Mouse (Mus musculus) forebrain, embryonic 12.5 days (tissue): ENCODE data around the gene Tcf7. TPM values are rescaled to one million over a fixed set of nuclear protein-coding genes. Genes with fewer than 3 reads are reported as not detected.
A peak's percentile ranks its signal among the peaks of the same experiment; 100 is the strongest.

ENCODE experiments used
- ATAC-seq: fragments of 200-750 bp; cut with Nextera tagmentation; 2 replicates; pipeline ENCODE4 v1.8.0; 2017; ENCODE audit warnings: moderate TSS enrichment; ENCODE audit not compliant: low FRiP score
- H3K27ac ChIP-seq: fragments of 300-500 bp; sonication (generic); 2 replicates; pipeline ENCODE4 v1.5.1; 2016; ENCODE audit warnings: mild to moderate bottlenecking
- H3K27me3 ChIP-seq: fragments of 300-500 bp; sonication (generic); 2 replicates; pipeline ENCODE4 v1.6.1; 2016; ENCODE audit warnings: mild to moderate bottlenecking
- H3K36me3 ChIP-seq: fragments of 300-500 bp; sonication (generic); replicated peaks from 2 replicates; pipeline ENCODE4 v1.6.1; 2016; ENCODE audit warnings: mild to moderate bottlenecking
- H3K4me1 ChIP-seq: fragments of 300-500 bp; sonication (generic); 2 replicates; pipeline ENCODE4 v1.6.1; 2016
- H3K4me2 ChIP-seq: fragments of 300-500 bp; sonication (generic); 2 replicates; pipeline ENCODE4 v1.6.1; 2016; ENCODE audit warnings: mild to moderate bottlenecking, moderate library complexity
- H3K4me3 ChIP-seq: fragments of 300-500 bp; sonication (generic); replicated peaks from 2 replicates; pipeline ENCODE4 v1.5.1; 2016; ENCODE audit warnings: mild to moderate bottlenecking
- H3K9ac ChIP-seq: fragments of 300-500 bp; sonication (generic); 2 replicates; pipeline ENCODE4 v1.6.1; 2016; ENCODE audit warnings: mild to moderate bottlenecking
- H3K9me3 ChIP-seq: fragments of 300-500 bp; sonication (generic); 2 replicates; pipeline ENCODE4 v1.6.1; 2016
- WGBS: fragments of 180-500 bp; shearing (Covaris S2); methylation state at CpG from one replicate; pipeline ENCODE4 v1.1.7; 2016; 5-methylcytosine and 5-hydroxymethylcytosine counted together
- polyA plus RNA-seq: library from polyadenylated mRNA; unstranded; fragments of >200 nt; fragmentation: Nextera tagmentation; extraction: Ambion mirVana; gene quantifications from 2 replicates; pipeline ENCODE4 v1.2.1, GENCODE M21; 2016

The Tcf7 gene
- polyA plus RNA-seq, 1 experiment from 2014 or later, result 5.4 TPM

DNA sequence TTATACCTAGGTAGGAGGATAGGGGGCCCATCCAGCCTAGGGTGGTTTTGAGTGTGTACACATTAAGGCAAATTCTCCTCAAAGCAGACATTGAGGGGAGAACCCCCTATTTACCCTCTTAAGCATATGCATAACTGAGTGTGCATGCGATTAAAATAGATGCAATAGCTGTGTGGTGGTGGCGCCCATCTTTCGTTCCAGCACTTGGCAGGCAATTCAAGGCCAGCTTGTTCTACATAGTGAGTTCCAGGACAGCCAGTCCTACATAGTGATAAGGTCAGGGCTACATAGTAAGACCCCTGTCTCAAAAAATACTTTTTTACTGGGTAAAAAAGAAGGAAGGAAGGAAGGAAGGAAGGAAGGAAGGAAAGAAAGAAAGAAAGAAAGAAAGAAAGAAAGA lies 19.9 kb upstream of the Tcf7 start:
- Histone ChIP-seq H3K27me3 (no peaks in the 10 kb centered on the region), H3K36me3 (no peaks in the 10 kb centered on the region), H3K4me3 (no peak overlapping the region), H3K9me3 (no peaks in the 10 kb centered on the region), H3K4me2 (no peak overlapping the region), H3K4me1 (no peaks in the 10 kb centered on the region), H3K9ac (no peak overlapping the region), H3K27ac (no peak overlapping the region)
- ATAC-seq, result no peak
- WGBS, result 88% methylated on average over 3 of the region's 3 CpGs

DNA sequence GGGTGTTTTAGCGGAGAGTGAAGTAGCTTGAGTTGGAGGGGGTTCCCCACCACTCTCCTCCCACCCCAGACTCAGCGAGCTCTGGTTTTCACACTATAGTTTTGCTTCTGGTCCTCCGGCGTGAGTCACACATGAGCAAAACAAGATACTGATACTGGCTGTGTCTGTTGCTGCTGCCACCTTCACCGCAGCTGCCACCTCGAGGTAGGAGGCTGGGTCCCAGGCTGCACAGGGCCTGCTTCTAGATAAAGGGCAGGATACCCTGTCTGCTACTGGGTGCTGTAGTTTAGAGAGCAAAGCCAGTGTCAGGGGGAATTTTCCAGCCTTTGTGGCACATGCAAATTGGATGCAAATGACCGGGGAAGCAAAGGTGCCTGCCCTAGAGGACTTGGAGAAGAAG lies 16.9 kb upstream of the Tcf7 start:
- Histone ChIP-seq H3K4me3 (no peak overlapping the region), H3K27me3 (no peaks in the 10 kb centered on the region), H3K4me1 (no peaks in the 10 kb centered on the region), H3K4me2 (no peak overlapping the region), H3K9ac (no peak overlapping the region), H3K36me3 (no peaks in the 10 kb centered on the region), H3K27ac (no peak overlapping the region), H3K9me3 (no peaks in the 10 kb centered on the region)
- ATAC-seq, result no peak
- 71% methylated on average over 7 of the region's 7 CpGs for WGBS

DNA sequence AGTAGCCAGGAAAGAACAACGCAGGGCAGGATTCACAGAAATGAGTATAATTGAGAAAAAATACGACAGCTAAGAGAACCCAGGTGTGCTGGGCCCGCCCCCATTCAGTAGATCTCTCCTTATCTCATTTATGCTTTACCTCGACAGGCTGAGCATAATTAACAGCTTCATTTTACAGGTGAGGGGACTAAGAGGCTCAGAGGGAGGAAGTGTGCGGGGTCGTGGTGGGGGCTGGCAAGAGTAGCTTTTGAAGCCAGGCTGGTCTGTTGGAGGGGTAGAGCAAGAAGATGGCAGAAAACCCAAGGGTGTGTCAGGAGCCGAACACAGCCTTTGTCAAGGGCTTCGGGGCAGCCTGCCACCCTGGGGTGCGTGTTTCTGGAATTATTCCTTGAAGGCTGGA lies 16.1 kb upstream of the Tcf7 start:
- no peak overlapping the region for H3K9ac ChIP-seq
- no peak overlapping the region for H3K27ac ChIP-seq
- H3K9me3 ChIP-seq, result no peaks in the 10 kb centered on the region
- no peak overlapping the region for H3K4me2 ChIP-seq
- no peaks in the 10 kb centered on the region for H3K4me1 ChIP-seq
- no peak for ATAC-seq
- no peaks in the 10 kb centered on the region for H3K27me3 ChIP-seq
- no peak overlapping the region for H3K4me3 ChIP-seq
- no peaks in the 10 kb centered on the region for H3K36me3 ChIP-seq
- 78% methylated on average over 9 of the region's 9 CpGs for WGBS

DNA sequence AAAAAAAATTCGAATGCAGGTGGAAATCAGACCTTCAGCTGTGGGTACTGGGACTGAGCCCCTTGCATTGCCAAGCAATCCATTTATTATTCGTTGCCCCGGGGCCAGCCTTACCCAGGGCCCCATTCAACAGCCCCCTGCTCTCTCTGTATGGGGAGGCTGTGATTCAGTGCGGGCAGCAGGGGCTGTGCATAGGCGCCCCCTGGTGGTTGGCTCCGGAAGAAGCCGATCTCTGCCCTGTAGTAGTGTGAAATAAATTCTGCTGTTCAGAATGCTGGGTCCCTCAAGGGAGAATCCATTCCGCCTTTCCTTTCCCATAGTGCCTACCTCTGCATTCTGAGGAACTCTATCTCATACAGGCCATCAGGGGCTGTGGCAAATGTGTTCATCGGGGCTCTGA lies 14.5 kb upstream of the Tcf7 start:
- no peak overlapping the region for H3K4me3 ChIP-seq
- 0 out of 2 replicates have a peak, but pooled peaks have one; percentile 39 for ATAC-seq
- WGBS, result 12% methylated on average over 9 of the region's 9 CpGs

DNA sequence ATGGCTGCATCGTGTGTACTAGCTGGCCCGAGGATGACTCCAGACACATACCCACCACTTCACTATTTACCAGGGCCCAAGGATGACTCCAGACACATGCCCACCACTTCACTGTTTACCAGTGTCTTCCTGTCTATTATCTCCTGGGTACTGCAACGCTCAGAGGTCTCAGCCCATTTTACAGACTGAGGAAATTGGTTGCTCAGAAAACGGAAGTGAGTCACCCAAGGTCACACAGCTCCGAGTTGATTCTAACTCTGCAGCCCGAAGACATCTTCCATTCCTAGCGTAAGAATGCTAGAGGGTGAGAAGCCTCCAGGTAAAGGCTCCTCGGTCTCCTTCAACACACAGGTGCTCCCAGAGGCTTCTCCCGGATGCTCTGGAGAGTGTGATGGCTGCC lies 11.3 kb upstream of the Tcf7 start:
- Histone ChIP-seq H3K9me3 (no peaks in the 10 kb centered on the region), H3K4me3 (no peak overlapping the region), H3K27me3 (no peaks in the 10 kb centered on the region), H3K4me2 (no peak overlapping the region), H3K4me1 (no peaks in the 10 kb centered on the region), H3K36me3 (no peaks in the 10 kb centered on the region), H3K9ac (no peak overlapping the region), H3K27ac (no peak overlapping the region)
- ATAC-seq, result no peak
- WGBS, result 86% methylated on average over 9 of the region's 9 CpGs

More for the DNA sequence above, 14.5 kb upstream of the Tcf7 start:
- H3K4me1 ChIP-seq, result no peaks in the 10 kb centered on the region
- no peaks in the 10 kb centered on the region for H3K36me3 ChIP-seq
- no peaks in the 10 kb centered on the region for H3K27me3 ChIP-seq
- H3K9me3 ChIP-seq, result no peaks in the 10 kb centered on the region
- H3K9ac ChIP-seq, result no peak overlapping the region
- no peak overlapping the region for H3K4me2 ChIP-seq
- H3K27ac ChIP-seq, result no peak overlapping the region

DNA sequence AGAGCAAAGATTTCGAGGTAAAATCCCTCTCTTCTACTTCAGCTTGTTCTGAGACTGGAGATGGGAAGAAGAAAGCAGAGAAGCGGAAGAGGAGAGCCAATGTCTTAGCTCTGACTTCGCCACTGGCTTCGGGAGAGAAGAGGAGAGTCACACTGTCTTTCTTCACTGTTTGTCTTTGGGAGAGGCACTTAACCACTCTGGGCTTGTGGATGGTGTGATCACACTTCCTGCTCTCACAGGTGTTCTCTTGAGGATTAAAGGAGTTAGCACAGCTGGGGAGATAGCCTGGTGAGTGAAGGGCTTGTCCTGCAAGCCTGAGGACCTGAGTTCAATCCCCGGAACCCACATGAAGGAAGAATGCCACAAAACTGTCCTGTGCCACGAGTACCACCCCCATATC lies 10.1 kb upstream of the Tcf7 start:
- H3K9ac ChIP-seq, result no peak overlapping the region
- no peaks in the 10 kb centered on the region for H3K36me3 ChIP-seq
- ATAC-seq, result no peak
- WGBS, result 74% methylated on average over 6 of the region's 6 CpGs
- H3K4me3 ChIP-seq, result no peak overlapping the region
- no peaks in the 10 kb centered on the region for H3K4me1 ChIP-seq
- H3K27me3 ChIP-seq, result no peaks in the 10 kb centered on the region
- no peak overlapping the region for H3K27ac ChIP-seq
- H3K4me2 ChIP-seq, result no peak overlapping the region
- H3K9me3 ChIP-seq, result no peaks in the 10 kb centered on the region

DNA sequence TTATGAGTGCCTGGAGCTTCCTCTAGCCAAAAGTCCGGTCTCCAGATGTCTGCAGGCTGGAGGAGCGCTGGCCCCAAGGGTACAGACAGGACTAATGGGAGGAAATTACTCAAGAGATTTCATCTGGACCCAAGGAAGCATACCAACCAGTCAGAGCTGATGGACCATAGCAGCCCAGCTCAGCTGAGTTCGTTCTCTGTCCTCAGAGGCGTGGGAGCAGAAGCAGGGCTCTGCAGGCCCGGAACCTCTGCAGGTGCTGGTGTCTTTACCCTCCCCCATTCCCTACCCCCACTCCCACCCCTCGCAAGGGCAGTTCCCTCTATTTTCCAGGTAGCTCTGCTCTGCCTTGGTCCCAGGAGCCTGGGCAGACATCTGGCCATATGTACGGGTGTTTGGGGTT lies 9.5 kb upstream of the Tcf7 start:
- Histone ChIP-seq H3K9ac (no peak overlapping the region), H3K27me3 (peaks cover 4% of the 10 kb centered on the region; the same call in 1 of the 2 replicates), H3K4me3 (no peak overlapping the region), H3K27ac (no peak overlapping the region), H3K36me3 (no peaks in the 10 kb centered on the region), H3K9me3 (no peaks in the 10 kb centered on the region), H3K4me1 (peaks cover under 1% of the 10 kb centered on the region; the same call in 1 of the 2 replicates), H3K4me2 (no peak overlapping the region)
- ATAC-seq, result no peak
- 82% methylated on average over 7 of the region's 7 CpGs for WGBS

DNA sequence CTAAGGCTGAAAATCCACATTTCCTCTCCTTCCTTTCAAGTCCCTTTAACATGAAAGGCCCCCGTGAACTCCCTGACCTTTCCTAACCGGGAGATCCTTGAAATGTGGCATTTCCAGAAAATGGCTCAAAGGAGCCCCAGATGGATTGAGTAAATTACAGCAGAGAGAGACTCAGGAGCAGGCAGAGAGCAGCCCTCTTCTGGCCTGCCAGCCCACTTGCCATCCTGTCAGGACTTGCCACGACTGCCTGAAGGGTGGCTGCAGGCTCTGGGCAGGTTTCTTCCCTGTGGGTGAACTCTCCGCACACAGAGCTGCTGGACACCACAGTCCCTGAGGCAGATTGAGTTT lies 4.1 kb upstream of the Tcf7 start:
- no peak overlapping the region for H3K27ac ChIP-seq
- ATAC-seq, result no peak
- H3K4me1 ChIP-seq, result peaks cover 44% of the 10 kb centered on the region
- H3K9me3 ChIP-seq, result no peaks in the 10 kb centered on the region
- no peak overlapping the region for H3K9ac ChIP-seq
- no peaks in the 10 kb centered on the region for H3K36me3 ChIP-seq
- peak overlapping the region; percentile 21; the same call in 1 of the 2 replicates for H3K4me2 ChIP-seq
- 14% methylated on average over 4 of the region's 4 CpGs for WGBS
- peaks cover 48% of the 10 kb centered on the region for H3K27me3 ChIP-seq
- no peak overlapping the region for H3K4me3 ChIP-seq

DNA sequence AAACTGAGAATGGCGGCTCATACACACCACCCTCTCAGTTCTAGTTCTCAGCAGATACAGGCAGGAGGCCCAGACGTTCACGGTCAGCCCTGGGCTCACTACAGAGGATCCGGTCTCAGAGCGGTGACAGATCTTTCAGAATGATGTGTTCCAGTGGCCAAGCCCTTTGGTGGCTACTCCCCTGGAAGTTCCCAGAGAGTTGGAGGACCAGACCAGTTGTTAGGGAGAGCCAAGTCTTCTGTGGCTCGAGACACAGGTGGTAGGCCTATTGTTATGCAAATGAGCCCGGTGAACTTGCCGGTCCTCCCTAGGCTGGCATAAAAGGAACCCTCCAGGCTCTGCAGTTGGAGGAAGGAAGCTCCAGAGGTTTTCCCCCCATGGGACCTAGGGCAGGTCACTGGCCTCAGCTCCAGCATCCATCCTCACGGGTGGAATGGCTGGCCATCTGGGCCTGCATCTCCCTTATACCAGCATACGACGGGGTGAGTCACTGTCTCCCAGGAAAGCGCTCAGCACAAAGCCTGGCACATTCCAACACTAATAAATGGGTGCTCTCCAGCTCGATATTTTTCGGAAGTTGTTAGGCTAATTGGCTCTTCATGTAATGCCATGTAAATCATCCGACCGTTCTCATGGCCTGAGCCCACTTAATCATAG lies 3.6 kb upstream of the Tcf7 start:
- no peak for ATAC-seq
- 5% methylated on average over 16 of the region's 16 CpGs for WGBS
- Histone ChIP-seq H3K4me2 (peak overlapping the region; percentile 21), H3K9ac (no peak overlapping the region), H3K27me3 (peaks cover 53% of the 10 kb centered on the region), H3K9me3 (no peaks in the 10 kb centered on the region), H3K4me3 (no peak overlapping the region), H3K4me1 (peaks cover 44% of the 10 kb centered on the region), H3K27ac (no peak overlapping the region), H3K36me3 (no peaks in the 10 kb centered on the region)

DNA sequence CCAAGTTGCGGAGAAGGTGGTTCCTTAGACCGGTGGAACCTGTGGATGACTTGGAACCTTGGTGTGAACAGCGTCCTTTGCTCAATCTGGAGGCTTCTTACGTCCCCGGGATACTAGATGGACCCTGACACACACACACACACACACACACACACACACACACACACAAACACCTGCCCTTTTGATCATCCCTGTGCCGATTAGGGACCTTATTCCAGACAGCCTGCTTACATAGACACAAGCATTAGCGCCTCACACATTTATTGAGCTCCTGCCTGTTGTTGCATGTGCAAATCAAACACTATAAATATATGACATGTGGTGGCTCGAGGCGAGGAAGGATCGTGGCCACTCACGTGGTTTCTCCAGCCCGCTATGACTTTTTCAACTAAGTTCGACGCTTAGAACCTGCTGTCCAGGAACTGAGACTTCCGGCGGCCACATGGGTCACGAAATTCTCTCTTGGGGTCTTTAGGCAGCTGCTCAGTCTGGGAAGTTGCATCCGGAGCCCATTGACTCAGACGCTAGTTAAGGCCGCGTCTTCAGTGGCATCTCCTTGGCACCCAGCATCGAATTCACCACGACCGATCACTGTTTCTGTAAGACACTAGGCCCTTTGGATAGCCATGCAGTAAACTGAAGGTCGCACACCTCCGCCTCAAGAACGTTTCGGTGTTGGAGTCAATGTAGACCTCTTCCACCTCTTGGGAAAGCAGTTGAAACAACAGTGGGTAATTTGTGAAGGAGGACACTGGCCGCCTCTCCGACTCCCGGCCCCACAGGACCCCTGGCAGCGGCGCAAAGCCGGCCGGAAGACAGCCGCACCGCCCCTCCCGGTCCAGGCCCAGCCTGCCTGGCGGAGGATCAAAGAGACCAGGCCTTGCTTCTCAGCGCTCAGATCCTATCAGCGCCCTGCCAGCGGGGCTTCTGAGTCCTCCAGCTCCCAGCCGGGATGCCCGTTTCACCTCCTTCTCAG lies 1.1 kb upstream of the Tcf7 start:
- no peak overlapping the region for H3K27ac ChIP-seq
- 9% methylated on average over 44 of the region's 44 CpGs for WGBS

DNA sequence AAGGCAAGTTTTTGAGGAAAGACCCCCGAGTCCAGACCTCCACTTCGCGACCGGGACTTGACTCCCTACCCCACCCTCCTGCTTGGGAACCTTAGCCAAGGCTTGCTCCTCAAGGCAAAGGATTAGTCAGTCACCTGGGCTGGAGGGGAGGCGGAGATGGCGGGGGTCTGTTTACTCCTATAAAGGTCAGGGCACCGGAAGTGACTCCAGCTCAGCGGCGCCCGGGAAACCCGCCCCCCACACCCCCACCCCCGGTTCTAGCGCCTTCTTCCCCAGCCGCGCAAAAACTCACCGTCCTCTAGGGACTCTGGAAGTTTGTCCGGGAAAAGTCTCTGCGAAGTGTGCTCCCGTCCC lies 417 bp downstream of the Tcf7 start:
- WGBS, result under 1% methylated on average over 19 of the region's 19 CpGs
- peaks cover 63% of the 10 kb centered on the region for H3K27me3 ChIP-seq
- ATAC-seq, result no peak

More for the DNA sequence above, 1.1 kb upstream of the Tcf7 start:
- peaks cover 67% of the 10 kb centered on the region for H3K27me3 ChIP-seq
- H3K4me2 ChIP-seq, result peak overlapping the region; percentile 95
- no peaks in the 10 kb centered on the region for H3K9me3 ChIP-seq
- H3K36me3 ChIP-seq, result no peaks in the 10 kb centered on the region
- H3K4me1 ChIP-seq, result peaks cover 44% of the 10 kb centered on the region
- peak; percentile 47 for ATAC-seq
- peak overlapping the region; percentile 64 for H3K4me3 ChIP-seq
- 0 out of 2 replicates have a peak overlapping the region, but pooled peaks have one; percentile 69 for H3K9ac ChIP-seq

DNA sequence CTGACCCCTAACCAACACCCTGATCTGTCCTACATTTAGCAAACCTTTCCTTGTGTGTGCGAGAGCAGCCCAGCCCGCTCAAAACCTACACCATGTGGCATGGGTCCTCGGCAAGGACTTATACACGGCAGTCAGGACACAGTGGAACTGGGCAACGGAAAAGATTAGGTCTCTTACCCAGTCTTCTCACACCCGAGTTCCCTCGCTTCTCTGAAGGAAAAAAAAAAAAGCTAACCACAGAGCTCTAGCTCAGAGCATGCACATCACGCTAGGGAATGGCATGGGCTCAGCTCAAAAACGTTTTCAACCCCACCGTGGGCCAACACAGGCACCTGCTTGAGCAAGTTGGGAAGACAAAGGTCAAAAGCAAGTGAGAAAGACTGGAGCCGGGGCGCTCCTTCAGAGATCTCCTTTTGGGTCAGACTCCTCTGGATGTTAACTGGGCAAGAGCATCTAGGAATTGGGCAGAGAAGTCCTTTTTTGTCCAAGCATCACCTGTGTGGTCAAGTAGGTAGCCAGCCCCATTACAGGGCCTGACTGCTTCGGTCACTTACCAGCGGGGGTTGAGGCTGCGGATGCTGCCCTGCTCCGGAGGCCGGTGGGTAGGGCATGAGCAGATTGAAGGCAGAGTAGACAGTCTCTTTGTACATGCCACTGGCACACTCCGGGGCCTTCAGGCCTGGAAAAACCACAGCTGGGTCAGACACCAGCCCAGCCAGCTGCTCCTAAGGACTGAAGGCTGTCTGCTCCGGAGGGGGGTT lies 1.1 kb downstream of the Tcf7 start:
- H3K27ac ChIP-seq, result no peak overlapping the region
- ATAC-seq, result no peak
- H3K9me3 ChIP-seq, result no peaks in the 10 kb centered on the region
- 63% methylated on average over 19 of the region's 19 CpGs for WGBS
- peak overlapping the region; percentile 95 for H3K4me2 ChIP-seq
- peak overlapping the region; percentile 64; the same call in 1 of the 2 replicates for H3K4me3 ChIP-seq
- H3K9ac ChIP-seq, result peak overlapping the region; percentile 69; the same call in 1 of the 2 replicates
- no peaks in the 10 kb centered on the region for H3K36me3 ChIP-seq
- H3K27me3 ChIP-seq, result peaks cover 61% of the 10 kb centered on the region
- H3K4me1 ChIP-seq, result peaks cover 38% of the 10 kb centered on the region

More for the DNA sequence above, 417 bp downstream of the Tcf7 start:
- H3K9me3 ChIP-seq, result no peaks in the 10 kb centered on the region
- H3K36me3 ChIP-seq, result no peaks in the 10 kb centered on the region
- peak overlapping the region; percentile 69 for H3K9ac ChIP-seq
- H3K27ac ChIP-seq, result no peak overlapping the region
- H3K4me1 ChIP-seq, result peaks cover 44% of the 10 kb centered on the region
- H3K4me3 ChIP-seq, result peak overlapping the region; percentile 64
- peak overlapping the region; percentile 95 for H3K4me2 ChIP-seq
